Comparison of ENCODE assay signal across 27 mouse cellular contexts in genomic region chr8:113643479-113644210, GRCm38 (mm10). TPM values are rescaled to one million over a fixed set of nuclear protein-coding genes. Genes with fewer than 3 reads are reported as not detected.
DNase-seq lines count a peak whose midpoint lies in the region; ATAC-seq lines count a peak whose summit lies in the region.
"Had no signal": no experiment of that assay in that cellular context is flagged by ENCODE, and none has a peak within 500 bp of the region (broad histone marks: within the 10 kb centered on the region; RNA-seq: fewer than 3 reads in every experiment).

No protein-coding gene starts in this region.

- H3K27me3 ChIP-seq in kidney, embryonic 14.5 days (ENCODE audit: control insufficient read depth, insufficient read depth, low read length): no peaks in the 10 kb centered on the region
- H3K27me3 ChIP-seq: embryonic facial prominence, embryonic 15.5 days; hindbrain, embryonic 12.5 days; liver, embryonic 13.5 days; midbrain, embryonic 12.5 days; neural tube, embryonic 12.5 days; Patski had no signal

- H3K9ac ChIP-seq in kidney, embryonic 14.5 days (ENCODE audit: low read depth, low read length): no peak overlapping the region
- H3K9ac ChIP-seq: embryonic facial prominence, embryonic 15.5 days; hindbrain, embryonic 12.5 days; liver, embryonic 13.5 days; midbrain, embryonic 12.5 days; neural tube, embryonic 12.5 days had no signal

- H3K9me3 ChIP-seq in kidney, embryonic 14.5 days (ENCODE audit: control insufficient read depth, low read length): no peaks in the 10 kb centered on the region
- H3K9me3 ChIP-seq: embryonic facial prominence, embryonic 15.5 days; hindbrain, embryonic 12.5 days; liver, embryonic 13.5 days; midbrain, embryonic 12.5 days; neural tube, embryonic 12.5 days had no signal

- WGBS in kidney, embryonic 14.5 days: 88% methylated on average over 8 of the region's 8 CpGs

- H3K27ac ChIP-seq in kidney, embryonic 14.5 days (ENCODE audit: low read depth, low read length): no peak overlapping the region
- H3K27ac ChIP-seq: embryonic facial prominence, embryonic 15.5 days; hindbrain, embryonic 12.5 days; liver, embryonic 13.5 days; macrophage; midbrain, embryonic 12.5 days; neural tube, embryonic 12.5 days; stomach, postnatal 0 days had no signal

- peaks cover 34% of the 10 kb centered on the region for H3K36me3 ChIP-seq in kidney, embryonic 14.5 days (ENCODE audit: control insufficient read depth, insufficient read depth, low read length)

- no peak for ATAC-seq in kidney, embryonic 14.5 days (ENCODE audit: low FRiP score, low TSS enrichment)
- ATAC-seq: forebrain, embryonic 16.5 days; inflammation-experienced regulatory T-cells, adult 6 months; Patski had no signal

- DNase-seq in kidney, adult 9 months: peak; percentile 50
- peak; percentile 33 for DNase-seq in urinary bladder, postnatal 25 days (ENCODE audit: low spot score)
- DNase-seq in urinary bladder, postnatal 4 days (ENCODE audit: low spot score in 2 of 2): no peak
- peak; percentile 31 to 57 for DNase-seq in kidney, postnatal 36 days
- DNase-seq in cerebellum, adult 18-20 months: no peak
- no peak for DNase-seq in layer of hippocampus, adult 18-20 months (ENCODE audit: low spot score in 2 of 2)
- DNase-seq: adrenal gland, postnatal 14 days; cerebellum, adult 11 months; cerebellum, postnatal 36 days; gastrocnemius, postnatal 25 days; liver, embryonic 13.5 days; right cerebral cortex, adult 18-20 months; thymus, postnatal 36 days had no signal

- H3K4me3 ChIP-seq in kidney, embryonic 14.5 days (ENCODE audit: low read length): no peak overlapping the region
- H3K4me3 ChIP-seq: embryonic facial prominence, embryonic 15.5 days; hindbrain, embryonic 12.5 days; liver, embryonic 13.5 days; midbrain, embryonic 12.5 days; neural tube, embryonic 12.5 days had no signal

- no peak overlapping the region for H3K4me2 ChIP-seq in kidney, embryonic 14.5 days (replicated peaks; ENCODE audit: low read depth, low read length)
- H3K4me2 ChIP-seq: embryonic facial prominence, embryonic 15.5 days; hindbrain, embryonic 12.5 days; liver, embryonic 13.5 days; midbrain, embryonic 12.5 days; neural tube, embryonic 12.5 days had no signal

- no peaks in the 10 kb centered on the region for H3K4me1 ChIP-seq in kidney, embryonic 14.5 days (ENCODE audit: control insufficient read depth, insufficient read depth, low read length)
- H3K4me1 ChIP-seq: embryonic facial prominence, embryonic 15.5 days; hindbrain, embryonic 12.5 days; liver, embryonic 13.5 days; midbrain, embryonic 12.5 days; neural tube, embryonic 12.5 days had no signal

RNA-seq across cellular contexts. Expression of gene Syce1l, which starts 0.6 kb away (rescaled TPM):
- polyA plus RNA-seq in kidney, embryonic 14.5 days (2014; fragmentation: Nextera tagmentation; extraction: Ambion mirVana): not detected in 2 replicates
- under 1 TPM in 1 of 2 experiments, not detected in 1; 0.61 TPM for total RNA-seq in layer of hippocampus, adult 18-20 months (2021)
- total RNA-seq: adrenal gland, postnatal 14 days; ES-E14; gastrocnemius, postnatal 25 days; monocyte, adult 5-6 weeks had no signal
- polyA plus RNA-seq: embryonic facial prominence, embryonic 15.5 days; forebrain, embryonic 16.5 days; heart, embryonic 16.5 days; inflammation-experienced regulatory T-cells, adult 6 months; large intestine, adult 2 months; liver, embryonic 13.5 days; macrophage; midbrain, embryonic 12.5 days; neural tube, embryonic 12.5 days; Patski; stomach, postnatal 0 days had no signal

RNA-seq across cellular contexts. Expression of gene Mon1b, which starts 8.3 kb away (rescaled TPM):
- polyA plus RNA-seq in kidney, embryonic 14.5 days (2014; fragmentation: Nextera tagmentation; extraction: Ambion mirVana): 5.5 and 9.3 TPM in 2 replicates
- 10 to 100 TPM; 25.7 to 26.9 TPM for total RNA-seq in layer of hippocampus, adult 18-20 months (2021)

Comparison
In these comparisons a context has a peak if more than half of its experiments do, and no peak if none do; other contexts are left out.
1. DNase-seq: peak in kidney, adult 9 months (single experiment), urinary bladder, postnatal 25 days (single experiment) and kidney, postnatal 36 days (2 of 2); none in urinary bladder, postnatal 4 days (0 of 2), cerebellum, adult 18-20 months (0 of 2) and layer of hippocampus, adult 18-20 months (0 of 2).